Mouse (Mus musculus): Measurements from ENCODE around the gene Tmem123.

Gene Tmem123

GRCm38 (mm10) chr9:7805101-7805506, 41.3 kb downstream of the Tmem123 start:
- in situ Hi-C loops (cut with MboI, MseI): no loop called here

DNA sequence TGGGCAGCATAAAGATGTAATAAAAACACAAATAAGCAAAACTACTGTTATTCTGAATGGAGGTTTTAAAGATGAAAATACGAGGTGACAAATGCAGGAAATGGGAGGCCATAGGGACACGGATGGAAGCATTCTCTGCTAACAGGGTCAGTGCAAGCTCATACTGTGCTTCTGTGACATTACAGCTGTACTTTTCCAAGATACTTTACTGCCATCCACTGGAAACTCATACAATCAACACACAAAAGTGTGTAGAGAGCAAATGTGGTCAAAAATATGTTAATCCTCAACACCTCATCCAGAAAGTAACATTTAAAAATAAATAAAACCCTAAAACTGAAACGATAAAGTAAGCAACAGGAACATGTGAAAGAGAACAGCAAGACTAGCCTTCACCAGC, 58.9 kb downstream of the Tmem123 start:
- in situ Hi-C loops (cut with MboI, MseI): no loop called here

DNA sequence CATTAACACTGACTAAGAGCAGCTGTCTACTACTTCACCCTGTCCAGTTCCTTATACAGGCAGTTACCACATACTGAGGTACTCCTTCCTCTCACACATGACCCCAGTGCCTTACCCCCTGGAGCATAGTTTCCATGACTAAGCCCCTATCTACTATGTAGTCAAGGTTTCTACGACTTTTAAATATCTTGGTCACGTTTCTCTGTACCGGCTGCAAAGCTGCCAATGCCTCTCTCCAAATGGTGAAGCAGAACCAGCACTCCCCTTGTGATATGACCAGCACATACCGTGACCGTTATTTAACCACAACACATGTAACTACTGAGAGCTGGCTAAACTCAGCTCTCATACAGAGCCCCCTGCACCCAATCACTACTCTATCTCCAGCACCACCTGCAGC, 61.1 kb downstream of the Tmem123 start:
- in situ Hi-C loops (cut with MboI, MseI): no loop called here

GRCm38 (mm10) chr9:7828706-7829105, 64.9 kb downstream of the Tmem123 start:
- in situ Hi-C loops (cut with MboI, MseI): no loop called here

DNA sequence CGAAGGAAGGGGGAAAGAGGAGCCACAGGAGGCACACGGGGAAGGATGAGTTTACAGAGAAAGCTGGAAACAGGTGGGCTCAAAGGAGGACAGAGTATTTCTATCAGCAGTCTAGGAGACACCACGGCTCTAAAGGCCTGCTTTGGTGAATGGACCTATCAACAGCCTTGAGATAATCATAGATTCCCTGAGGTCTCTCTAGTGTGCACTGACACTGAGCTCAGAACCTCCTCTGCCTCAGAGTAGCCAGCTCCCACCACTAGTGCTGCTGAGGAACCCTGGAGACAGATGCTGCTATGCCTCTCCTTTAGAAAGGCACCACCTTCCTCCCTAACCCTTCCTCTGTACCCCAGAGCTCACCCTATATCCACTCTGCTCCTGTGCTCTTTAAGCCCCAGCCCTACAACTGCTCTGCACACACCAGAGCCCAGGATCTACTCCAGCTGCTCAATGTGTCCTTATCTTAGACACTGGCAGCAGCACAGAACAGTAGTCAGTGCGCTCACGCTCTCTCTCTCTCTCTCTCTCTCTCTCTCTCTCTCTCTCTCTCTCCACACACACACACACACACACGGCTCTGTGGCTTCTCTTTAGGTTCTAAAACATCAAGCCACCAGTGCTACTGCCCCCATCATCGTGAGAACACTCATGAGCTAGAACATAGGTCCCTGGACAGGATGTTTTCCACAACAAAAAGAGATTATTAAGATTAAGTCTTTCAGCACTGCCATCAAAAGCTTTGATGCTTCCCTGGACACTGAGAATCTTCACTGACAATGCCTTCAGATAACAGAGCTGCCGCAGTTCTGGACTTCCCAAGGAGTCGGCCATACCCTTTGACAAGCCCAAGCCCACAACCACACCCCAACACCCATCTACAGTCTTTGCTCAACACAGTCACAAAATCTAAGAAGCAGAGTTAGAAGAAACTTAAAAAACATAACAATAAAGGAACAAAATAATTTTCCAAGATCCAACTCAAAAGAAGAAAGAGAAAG, 66.0 kb downstream of the Tmem123 start:
- in situ Hi-C loops (cut with MboI, MseI): loop anchor here (5.0 kb wide), 1 partner anchor 42 kb away; the partner anchor contains the start of gene Birc3

GRCm38 (mm10) chr9:7833421-7833820, 69.6 kb downstream of the Tmem123 start:
- in situ Hi-C loops (cut with MboI, MseI): loop anchor here (5.0 kb wide), 1 partner anchor 39 kb away; the partner anchor contains the start of gene Birc3

- in situ Hi-C loops (cut with MboI, MseI): no loop called here
Observed at GRCm38 (mm10) chr9:7835302-7835701, 71.5 kb downstream of the Tmem123 start.

GRCm38 (mm10) chr9:7836331-7836730, 72.5 kb downstream of the Tmem123 start:
- in situ Hi-C loops (cut with MboI, MseI): no loop called here

- in situ Hi-C loops (cut with MboI, MseI): no loop called here
Observed at GRCm38 (mm10) chr9:7836905-7837805, 73.3 kb downstream of the Tmem123 start, which contains the start of gene Birc2. Gene Birc2 (minus strand): TSS chr9:7837064.

DNA sequence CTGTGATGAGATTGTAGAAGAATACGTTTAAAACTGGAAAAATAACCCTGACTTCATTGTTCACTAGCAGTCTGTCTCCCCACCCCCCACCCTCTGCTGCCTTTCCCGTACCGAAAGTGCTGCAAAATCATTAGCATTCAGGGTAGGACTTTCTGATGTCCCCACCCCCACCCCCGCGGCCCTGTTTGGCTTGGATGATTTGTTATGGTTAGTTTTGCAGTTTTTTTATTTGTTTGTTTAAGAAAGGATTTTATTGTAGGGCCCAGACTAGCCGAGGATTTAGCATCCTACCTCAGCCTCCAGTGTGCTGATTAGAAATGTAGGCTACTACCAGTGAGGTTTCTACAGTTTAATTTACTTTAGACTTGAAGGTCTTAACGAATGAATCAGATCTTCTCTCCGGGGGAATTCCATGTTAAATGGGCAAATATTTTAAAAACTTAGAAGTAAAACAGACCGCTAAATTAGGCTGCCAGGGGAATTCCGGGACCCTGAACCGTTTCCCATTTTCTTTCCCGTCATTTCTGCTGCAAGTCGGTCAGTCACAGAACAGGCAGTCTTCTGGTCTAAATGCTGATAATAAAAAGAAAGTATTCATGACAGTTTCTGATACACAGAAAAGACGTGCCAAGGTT, 74.1 kb downstream of the Tmem123 start:
- in situ Hi-C loops (cut with MboI, MseI): no loop called here

DNA sequence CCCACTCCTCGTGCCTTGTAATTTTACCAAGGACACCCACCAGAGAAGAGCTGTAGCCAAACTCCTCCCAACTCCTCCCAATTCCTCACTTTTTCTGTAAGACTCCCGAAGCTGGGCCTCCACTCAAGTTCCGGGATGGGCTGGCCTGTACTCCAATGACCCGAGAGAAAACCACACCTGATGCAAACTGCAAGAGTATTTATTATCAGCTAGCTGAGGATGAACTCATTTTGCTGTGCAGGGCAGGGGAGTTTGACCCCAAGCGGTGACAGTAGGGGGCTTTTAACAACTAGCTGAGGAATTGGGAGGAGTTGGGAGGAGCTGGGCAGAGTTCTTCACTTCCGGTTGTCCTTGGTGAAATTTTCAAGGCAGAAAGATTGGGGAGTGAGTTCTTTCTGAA, 77.4 kb downstream of the Tmem123 start:
- in situ Hi-C loops (cut with MboI, MseI): no loop called here

All from regulatory T cell (primary cell).